Mouse (Mus musculus) hindbrain, embryonic 13.5 days (tissue): Measurements from ENCODE around the gene Cyp4f14. TPM values are rescaled to one million over a fixed set of nuclear protein-coding genes. Genes with fewer than 3 reads are reported as not detected.

Experiments
- ATAC-seq: fragments of 200-750 bp; cut with Nextera tagmentation; 2 replicates; pipeline ENCODE4 v1.8.0; 2017; ENCODE audit warnings: moderate TSS enrichment; ENCODE audit not compliant: low FRiP score
- H3K27ac ChIP-seq: fragments of 300-500 bp; sonication (generic); 2 replicates; pipeline ENCODE4 v1.5.1; 2015; ENCODE audit warnings: inconsistent platforms, mild to moderate bottlenecking, moderate library complexity
- H3K27me3 ChIP-seq: fragments of 300-500 bp; sonication (generic); 2 replicates; pipeline ENCODE4 v1.6.1; 2015; ENCODE audit warnings: mild to moderate bottlenecking, inconsistent platforms
- H3K36me3 ChIP-seq: fragments of 300-500 bp; sonication (generic); 2 replicates; pipeline ENCODE4 v1.6.1; 2015; ENCODE audit warnings: mild to moderate bottlenecking, inconsistent platforms
- H3K4me1 ChIP-seq: fragments of 300-500 bp; sonication (generic); replicated peaks from 2 replicates; pipeline ENCODE4 v1.6.1; 2015; ENCODE audit warnings: inconsistent platforms
- H3K4me2 ChIP-seq: fragments of 300-500 bp; sonication (generic); 2 replicates; pipeline ENCODE4 v1.6.1; 2015; ENCODE audit warnings: inconsistent platforms, mild to moderate bottlenecking, moderate library complexity
- H3K4me3 ChIP-seq: fragments of 300-500 bp; sonication (generic); 2 replicates; pipeline ENCODE4 v1.5.1; 2015; ENCODE audit warnings: mild to moderate bottlenecking, inconsistent platforms
- H3K9ac ChIP-seq: fragments of 300-500 bp; sonication (generic); 2 replicates; pipeline ENCODE4 v1.6.1; 2015; ENCODE audit warnings: mild to moderate bottlenecking, inconsistent platforms
- H3K9me3 ChIP-seq: fragments of 300-500 bp; sonication (generic); 2 replicates; pipeline ENCODE4 v1.6.1; 2016; ENCODE audit warnings: inconsistent platforms
- WGBS: fragments of 180-500 bp; shearing (Covaris S2); methylation state at CpG from one replicate; pipeline ENCODE4 v1.1.7; 2015; 5-methylcytosine and 5-hydroxymethylcytosine counted together
- polyA plus RNA-seq: library from polyadenylated mRNA; unstranded; fragments of >200 nt; fragmentation: Nextera tagmentation; extraction: Ambion mirVana; gene quantifications from 2 replicates; pipeline ENCODE4 v1.2.1, GENCODE M21; 2015

The Cyp4f14 gene
- polyA plus RNA-seq: not detected in 2 replicates

GRCm38 (mm10) chr17:32917131-32917530 is at the start of gene Cyp4f14:
TSS of gene Cyp4f14 (minus strand) at chr17:32917342.
- H3K4me3 ChIP-seq: no peak within 1 kb of the TSS
- no peak within 1 kb of the TSS for H3K9ac ChIP-seq
- 68% methylated on average over 2 of the region's 2 CpGs for WGBS

GRCm38 (mm10) chr17:32965623-32966290 is 48.6 kb upstream of the Cyp4f14 start, which contains the start of gene Zfp472:
TSS of gene Zfp472 (plus strand) at chr17:32965814.
- Histone ChIP-seq H3K27me3 (no peaks in the 10 kb centered on the region), H3K4me1 (peaks cover 18% of the 10 kb centered on the region), H3K27ac (peak within 1 kb of the TSS; percentile 80), H3K9ac (peak within 1 kb of the TSS; percentile 80), H3K4me3 (peak within 1 kb of the TSS; percentile 84), H3K36me3 (no peaks in the 10 kb centered on the region), H3K4me2 (peak within 1 kb of the TSS; percentile 83), H3K9me3 (no peaks in the 10 kb centered on the region)
- 0% methylated on average over 33 of the region's 33 CpGs for whole genome bisulfite sequencing
- ATAC-seq: peak; percentile 100

More at GRCm38 (mm10) chr17:32917131-32917530, at the start of gene Cyp4f14:
- Histone ChIP-seq H3K4me2 (no peak within 1 kb of the TSS), H3K36me3 (no peaks in the 10 kb centered on the region), H3K27ac (no peak within 1 kb of the TSS), H3K4me1 (no peaks in the 10 kb centered on the region), H3K27me3 (peaks cover 36% of the 10 kb centered on the region), H3K9me3 (peaks cover 7% of the 10 kb centered on the region)
- ATAC-seq: no peak

DNA sequence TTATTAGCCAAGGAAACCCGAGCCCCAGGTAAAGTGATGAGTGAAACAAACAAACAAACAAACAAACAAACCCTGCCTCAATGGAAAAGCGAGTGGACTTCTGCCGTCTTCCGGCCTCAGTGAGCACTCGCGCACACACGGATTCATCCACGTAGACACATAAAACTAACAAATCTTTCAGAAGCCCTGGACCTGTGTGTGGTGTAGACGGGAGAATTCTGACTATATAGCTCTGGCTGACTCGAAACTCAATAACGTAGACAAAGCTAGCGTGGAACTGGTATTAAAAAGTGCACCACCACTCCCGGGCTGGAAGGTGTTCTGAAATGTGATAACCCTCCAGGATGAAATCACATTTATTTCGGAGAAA is 48.1 kb upstream of the Cyp4f14 start:
- Histone ChIP-seq H3K36me3 (no peaks in the 10 kb centered on the region), H3K27ac (0 out of 2 replicates have a peak overlapping the region, but pooled peaks have one; percentile 9), H3K4me1 (peaks cover 18% of the 10 kb centered on the region), H3K27me3 (no peaks in the 10 kb centered on the region), H3K9me3 (no peaks in the 10 kb centered on the region), H3K4me3 (peak overlapping the region; percentile 84), H3K4me2 (peak overlapping the region; percentile 83), H3K9ac (peak overlapping the region; percentile 72)
- WGBS: under 1% methylated on average over 14 of the region's 14 CpGs
- ATAC-seq: peak; percentile 78; the same call in 1 of the 2 replicates

- Histone ChIP-seq H3K27me3 (no peaks in the 10 kb centered on the region), H3K4me1 (peaks cover 12% of the 10 kb centered on the region; the same call in 1 of the 2 replicates), H3K9ac (no peak overlapping the region), H3K4me3 (no peak overlapping the region), H3K27ac (no peak overlapping the region), H3K9me3 (no peaks in the 10 kb centered on the region), H3K4me2 (no peak overlapping the region), H3K36me3 (no peaks in the 10 kb centered on the region)
- WGBS: 42% methylated on average over 16 of the region's 16 CpGs
- ATAC-seq: no peak
These were observed 34.3 kb upstream of the Cyp4f14 start for GRCm38 (mm10) chr17:32951441-32951840.

- Histone ChIP-seq H3K4me2 (no peak overlapping the region), H3K4me3 (no peak overlapping the region), H3K36me3 (no peaks in the 10 kb centered on the region), H3K27me3 (no peaks in the 10 kb centered on the region), H3K9me3 (no peaks in the 10 kb centered on the region), H3K27ac (no peak overlapping the region), H3K9ac (no peak overlapping the region), H3K4me1 (peaks cover 14% of the 10 kb centered on the region; the same call in 1 of the 2 replicates)
- no peak for ATAC-seq
- WGBS: 84% methylated on average over 11 of the region's 11 CpGs
These were observed 33.9 kb upstream of the Cyp4f14 start for GRCm38 (mm10) chr17:32951006-32951405.

- no peaks in the 10 kb centered on the region for H3K27me3 ChIP-seq
- H3K4me2 ChIP-seq: no peak overlapping the region
- H3K36me3 ChIP-seq: no peaks in the 10 kb centered on the region
- H3K27ac ChIP-seq: no peak overlapping the region
- no peak overlapping the region for H3K9ac ChIP-seq
- H3K4me3 ChIP-seq: no peak overlapping the region
- no peak for ATAC-seq
- no peaks in the 10 kb centered on the region for H3K9me3 ChIP-seq
- WGBS: 93% methylated on average over 3 of the region's 3 CpGs
- peaks cover 14% of the 10 kb centered on the region; the same call in 1 of the 2 replicates for H3K4me1 ChIP-seq
These were observed 33.0 kb upstream of the Cyp4f14 start for GRCm38 (mm10) chr17:32950136-32950535.

DNA sequence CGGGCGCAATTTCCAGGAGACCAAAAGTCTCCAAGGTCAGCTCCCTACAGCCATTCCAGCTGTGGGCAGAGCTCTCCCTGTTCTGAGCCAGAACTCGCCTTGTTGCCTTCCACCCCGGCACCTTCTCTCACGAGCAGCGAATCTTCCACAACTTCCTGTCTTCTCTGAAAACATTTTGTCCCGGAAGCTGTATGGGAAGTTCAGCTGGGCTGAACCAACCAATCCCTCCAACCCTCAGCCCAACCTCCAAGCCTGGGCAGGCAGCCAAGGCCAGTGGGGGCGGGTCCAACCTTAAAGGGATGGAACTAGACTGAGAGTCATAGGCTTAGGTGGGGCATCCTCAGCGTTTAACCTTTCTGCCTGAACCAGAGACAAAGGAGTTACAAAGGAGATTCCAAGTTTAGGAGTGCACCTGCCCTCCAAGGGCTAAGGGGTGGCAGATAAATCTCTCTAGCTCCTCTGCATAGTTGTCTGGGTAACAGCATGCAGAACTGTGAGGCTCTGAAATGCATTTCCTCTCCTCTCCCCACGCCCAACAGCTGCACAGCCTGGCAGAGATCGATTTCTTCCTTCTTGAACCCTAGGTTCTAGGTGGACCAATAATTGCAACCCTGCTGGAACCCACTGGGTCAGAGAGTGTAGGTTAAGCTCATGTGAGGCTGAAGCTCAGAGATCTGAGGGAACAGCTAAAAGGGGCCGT is 30.2 kb upstream of the Cyp4f14 start, which contains the start of gene Cyp4f13:
Gene Cyp4f13 (minus strand): TSS at position 188 of the 700 bp plus-strand sequence.
- H3K4me1 ChIP-seq: peaks cover 14% of the 10 kb centered on the region; the same call in 1 of the 2 replicates
- no peaks in the 10 kb centered on the region for H3K9me3 ChIP-seq
- H3K36me3 ChIP-seq: no peaks in the 10 kb centered on the region
- H3K27me3 ChIP-seq: no peaks in the 10 kb centered on the region
- H3K27ac ChIP-seq: peak within 1 kb of the TSS; percentile 53
- H3K4me2 ChIP-seq: peak within 1 kb of the TSS; percentile 61
- peak within 1 kb of the TSS; percentile 67 for H3K9ac ChIP-seq
- peak; percentile 96 for ATAC-seq
- 52% methylated on average over 12 of the region's 12 CpGs for WGBS
- H3K4me3 ChIP-seq: peak within 1 kb of the TSS; percentile 43

GRCm38 (mm10) chr17:32946716-32947115 is 29.6 kb upstream of the Cyp4f14 start:
- WGBS: 68% methylated on average over 9 of the region's 9 CpGs
- H3K4me3 ChIP-seq: peak overlapping the region; percentile 43
- ATAC-seq: no peak
- no peaks in the 10 kb centered on the region for H3K27me3 ChIP-seq
- no peaks in the 10 kb centered on the region for H3K9me3 ChIP-seq
- peaks cover 14% of the 10 kb centered on the region; the same call in 1 of the 2 replicates for H3K4me1 ChIP-seq
- H3K4me2 ChIP-seq: peak overlapping the region; percentile 61
- H3K27ac ChIP-seq: no peak overlapping the region
- no peaks in the 10 kb centered on the region for H3K36me3 ChIP-seq
- H3K9ac ChIP-seq: peak overlapping the region; percentile 67

GRCm38 (mm10) chr17:32944402-32945035 is 27.4 kb upstream of the Cyp4f14 start:
- H3K9ac ChIP-seq: no peak overlapping the region
- H3K27me3 ChIP-seq: no peaks in the 10 kb centered on the region
- no peak overlapping the region for H3K27ac ChIP-seq
- WGBS: 70% methylated on average over 3 of the region's 3 CpGs
- H3K4me3 ChIP-seq: no peak overlapping the region
- no peak overlapping the region for H3K4me2 ChIP-seq
- H3K4me1 ChIP-seq: peaks cover 14% of the 10 kb centered on the region; the same call in 1 of the 2 replicates
- no peak for ATAC-seq
- no peaks in the 10 kb centered on the region for H3K36me3 ChIP-seq
- no peaks in the 10 kb centered on the region for H3K9me3 ChIP-seq

- no peak overlapping the region for H3K4me3 ChIP-seq
- H3K4me2 ChIP-seq: no peak overlapping the region
- no peak overlapping the region for H3K27ac ChIP-seq
- no peak overlapping the region for H3K9ac ChIP-seq
- H3K36me3 ChIP-seq: no peaks in the 10 kb centered on the region
- no peaks in the 10 kb centered on the region for H3K9me3 ChIP-seq
- WGBS: 89% methylated on average over 3 of the region's 3 CpGs
- H3K4me1 ChIP-seq: peaks cover 14% of the 10 kb centered on the region; the same call in 1 of the 2 replicates
- no peak for ATAC-seq
- H3K27me3 ChIP-seq: no peaks in the 10 kb centered on the region
These were observed 26.5 kb upstream of the Cyp4f14 start for GRCm38 (mm10) chr17:32943661-32944060.

DNA sequence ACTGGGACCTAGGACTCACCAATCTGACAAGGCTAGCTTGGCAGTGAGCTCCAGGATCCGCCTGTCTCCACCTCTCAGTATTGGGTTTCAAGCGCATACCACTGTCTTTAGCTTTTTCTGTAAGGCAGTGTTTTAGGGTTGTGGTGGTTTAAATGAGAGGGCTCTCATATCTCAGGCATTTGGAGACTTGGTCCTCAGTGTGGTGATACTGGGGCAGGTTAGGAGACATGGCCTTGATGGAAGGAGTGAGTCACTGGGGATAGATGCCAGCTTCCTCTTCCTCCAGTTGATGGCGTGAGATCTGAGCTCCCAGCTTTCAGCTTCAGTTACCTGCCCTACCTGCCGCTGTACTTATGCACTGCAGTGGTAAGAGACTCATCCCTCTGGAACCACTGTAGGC is 22.7 kb upstream of the Cyp4f14 start:
- ATAC-seq: no peak

GRCm38 (mm10) chr17:32927803-32928202 is 10.7 kb upstream of the Cyp4f14 start:
- Histone ChIP-seq H3K4me2 (no peak overlapping the region), H3K4me1 (peaks cover 4% of the 10 kb centered on the region), H3K27ac (no peak overlapping the region), H3K9me3 (no peaks in the 10 kb centered on the region), H3K9ac (no peak overlapping the region), H3K36me3 (no peaks in the 10 kb centered on the region), H3K4me3 (no peak overlapping the region), H3K27me3 (peaks cover 28% of the 10 kb centered on the region)
- 80% methylated on average over 5 of the region's 5 CpGs for WGBS
- no peak for ATAC-seq

More for the DNA sequence above, 22.7 kb upstream of the Cyp4f14 start:
- 86% methylated on average over 4 of the region's 4 CpGs for WGBS
- Histone ChIP-seq H3K27ac (no peak overlapping the region), H3K9ac (no peak overlapping the region), H3K4me1 (no peaks in the 10 kb centered on the region), H3K9me3 (no peaks in the 10 kb centered on the region), H3K27me3 (no peaks in the 10 kb centered on the region), H3K4me2 (no peak overlapping the region), H3K4me3 (no peak overlapping the region), H3K36me3 (no peaks in the 10 kb centered on the region)
